Comparison of ENCODE assay signal across 21 mouse cellular contexts in the genomic region with DNA sequence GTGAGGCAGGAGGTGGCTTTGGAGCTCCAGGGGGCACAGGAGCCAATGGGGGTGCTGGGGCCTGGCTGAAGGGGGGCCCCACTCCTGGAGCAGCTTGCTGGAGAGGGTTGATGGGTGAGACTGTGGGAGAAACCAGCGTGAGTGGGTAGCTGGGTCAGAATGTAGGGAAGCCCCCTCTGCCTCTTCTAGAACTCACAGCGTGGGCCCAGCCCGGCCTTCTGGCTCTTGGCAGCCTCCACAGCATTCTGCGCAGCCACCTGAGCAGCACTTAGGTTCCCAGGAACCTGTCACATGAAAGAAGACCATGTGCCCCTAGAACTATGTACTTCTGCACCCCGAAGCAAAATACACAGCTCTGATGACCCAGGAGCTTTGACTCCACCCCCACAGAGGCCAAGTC.
"Had no signal": no experiment of that assay in that cellular context is flagged by ENCODE, and none has a peak within 500 bp of the region (broad histone marks: within the 10 kb centered on the region; RNA-seq: fewer than 3 reads in every experiment).

No protein-coding gene starts in this region.

- H3K4me2 ChIP-seq: lung, embryonic 15.5 days; midbrain, embryonic 12.5 days; neural tube, embryonic 13.5 days; neural tube, embryonic 15.5 days had no signal

- H3K4me3 ChIP-seq: lung, embryonic 15.5 days; midbrain, embryonic 10.5 days; midbrain, embryonic 12.5 days; myocyte; neural tube, embryonic 13.5 days; neural tube, embryonic 15.5 days had no signal

- H3K9ac ChIP-seq: lung, embryonic 15.5 days; midbrain, embryonic 12.5 days; neural tube, embryonic 13.5 days; neural tube, embryonic 15.5 days had no signal

- ATAC-seq: lung, postnatal 0 days; midbrain, embryonic 16.5 days had no signal

- H3K4me1 ChIP-seq: midbrain, embryonic 12.5 days had no signal

- H3K27me3 ChIP-seq: lung, embryonic 15.5 days; midbrain, embryonic 12.5 days; neural tube, embryonic 13.5 days; neural tube, embryonic 15.5 days had no signal

- H3K9me3 ChIP-seq: lung, embryonic 15.5 days; midbrain, embryonic 10.5 days; midbrain, embryonic 12.5 days; neural tube, embryonic 13.5 days; neural tube, embryonic 15.5 days had no signal

- H3K27ac ChIP-seq: lung, embryonic 15.5 days; macrophage; midbrain, embryonic 10.5 days; midbrain, embryonic 12.5 days; neural tube, embryonic 13.5 days; neural tube, embryonic 15.5 days had no signal

- DNase-seq: lung, adult 2 months; lung, postnatal 14 days; lung, postnatal 36 days; midbrain, embryonic 14.5 days; retina, postnatal 1 day; right cerebral cortex, adult 18-20 months; right cerebral cortex, postnatal 25 days; right cerebral cortex, postnatal 4 days; spleen, adult 18-20 months; thymus, adult 18-20 months; thymus, postnatal 14 days; thymus, postnatal 36 days had no signal
